Mouse (Mus musculus) bone marrow macrophage, adult 2 months (primary cell): ENCODE results near the gene Olfr957.

Experiments
- CTCF ChIP-seq: IDR thresholded peaks from 2 replicates; pipeline ENCODE4 v1.5.1; 2012; ENCODE audit warnings: low read depth, mild to moderate bottlenecking, low read length, moderate library complexity
- POLR2A ChIP-seq: IDR thresholded peaks from 2 replicates; pipeline ENCODE4 v1.6.1; 2012; ENCODE audit warnings: mild to moderate bottlenecking, low read depth, low read length, borderline replicate concordance

DNA sequence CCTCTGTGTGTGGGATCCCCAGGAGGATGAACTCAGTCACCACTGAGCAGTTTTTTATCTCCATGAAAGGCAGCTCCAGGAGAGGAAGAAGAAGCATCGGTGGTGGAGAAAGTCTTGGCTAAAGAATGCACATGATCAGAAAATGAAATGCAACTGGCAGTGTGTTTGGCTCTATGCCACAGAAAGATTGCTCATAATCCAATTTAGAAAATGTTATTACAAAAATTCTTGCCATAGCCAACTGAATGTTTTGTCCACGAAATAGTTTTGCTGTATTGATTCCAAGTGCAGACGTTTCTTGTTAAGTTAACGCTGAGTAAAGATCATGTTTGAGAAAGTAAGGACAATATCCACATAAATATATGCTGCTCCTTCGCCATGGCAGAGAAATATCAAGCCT is 35.2 kb upstream of the Olfr957 start:
- TF ChIP-seq CTCF: no peak
- TF ChIP-seq POLR2A: no peak
